Mouse (Mus musculus) MEL (cell line): ENCODE results near the gene Fgd3. TPM values are rescaled to one million over a fixed set of nuclear protein-coding genes. Genes with fewer than 3 reads are reported as not detected.

Experiments used
- DNase-seq: peaks from one replicate; pipeline ENCODE4 v3.0.0; 2011; ENCODE audit warnings: low read depth, low spot score
- H3K27ac ChIP-seq: 2 replicates; pipeline ENCODE4 v1.5.1; 2012; ENCODE audit warnings: low read depth, mild to moderate bottlenecking, control low read depth, low read length, moderate library complexity; ENCODE audit not compliant: control insufficient read depth
- H3K27me3 ChIP-seq, 2 experiments: fragments of 150-350 bp in 1 of 2; sonication (generic) in 1 of 2; 2 replicates each; pipeline ENCODE4 v1.6.1; 2012; ENCODE audit warnings: low read length in 2 of 2, mild to moderate bottlenecking in 2 of 2, improper control_type of control experiment in 1 of 2, moderate library complexity in 1 of 2; ENCODE audit not compliant: insufficient read depth in 2 of 2, control insufficient read depth in 1 of 2
- H3K36me3 ChIP-seq, 2 experiments: 2 replicates each; pipeline ENCODE4 v1.6.1; 2012 to 2014; ENCODE audit warnings: low read length in 2 of 2, improper control_type of control experiment in 1 of 2, inconsistent platforms in 1 of 2, mild to moderate bottlenecking in 1 of 2; ENCODE audit not compliant: insufficient read depth in 2 of 2, control insufficient read depth in 1 of 2
- H3K4me1 ChIP-seq, 2 experiments: fragments of 150-350 bp in 1 of 2; sonication (generic) in 1 of 2; 2 replicates each; pipeline ENCODE4 v1.6.1; 2012; ENCODE audit warnings: low read length in 2 of 2, improper control_type of control experiment in 1 of 2, mild to moderate bottlenecking in 1 of 2; ENCODE audit not compliant: insufficient read depth in 2 of 2, control insufficient read depth in 1 of 2
- H3K4me3 ChIP-seq, 2 experiments: fragments of 150-350 bp in 1 of 2; sonication (generic) in 1 of 2; 2 replicates each; pipeline ENCODE4 v1.5.1; 2012; ENCODE audit warnings: low read depth in 2 of 2, low read length in 2 of 2, mild to moderate bottlenecking in 2 of 2, moderate library complexity in 2 of 2, control low read depth in 1 of 2, improper control_type of control experiment in 1 of 2; ENCODE audit not compliant: control insufficient read depth in 1 of 2, insufficient read depth in 1 of 2
- H3K79me2 ChIP-seq: 2 replicates; pipeline ENCODE4 v1.6.1; 2012; ENCODE audit warnings: mild to moderate bottlenecking, low read length, moderate library complexity; ENCODE audit not compliant: control insufficient read depth, poor library complexity, insufficient read depth
- H3K9ac ChIP-seq: 2 replicates; pipeline ENCODE4 v1.6.1; 2012; ENCODE audit warnings: low read depth, mild to moderate bottlenecking, control low read depth, low read length, moderate library complexity; ENCODE audit not compliant: control insufficient read depth, poor library complexity, severe bottlenecking
- H3K9me3 ChIP-seq: fragments of 150-350 bp; sonication (generic); replicated peaks from 2 replicates; pipeline ENCODE4 v1.6.1; 2012; ENCODE audit warnings: mild to moderate bottlenecking, low read length, improper control_type of control experiment, moderate library complexity; ENCODE audit not compliant: insufficient read depth
- CHD2 ChIP-seq: IDR thresholded peaks from 2 replicates; pipeline ENCODE4 v1.6.1; 2011; ENCODE audit warnings: low read length, improper control_type of control experiment
- CTCF ChIP-seq, 3 experiments: IDR thresholded peaks in 2 of 3; conservative IDR thresholded peaks in 1 of 3; 2 replicates each; pipeline ENCODE4 v1.5.1; 2011 to 2012; ENCODE audit warnings: low read length in 3 of 3, low read depth in 2 of 3, mild to moderate bottlenecking in 2 of 3, improper control_type of control experiment in 1 of 3, inconsistent platforms in 1 of 3, mixed read lengths in 1 of 3, moderate library complexity in 1 of 3; ENCODE audit not compliant: control insufficient read depth in 1 of 3, insufficient read depth in 1 of 3, poor library complexity in 1 of 3, severe bottlenecking in 1 of 3
- E2F4 ChIP-seq: IDR thresholded peaks from 2 replicates; pipeline ENCODE4 v1.6.1; 2011; ENCODE audit warnings: low read depth, low read length, improper control_type of control experiment, borderline replicate concordance
- ELF1 ChIP-seq: IDR thresholded peaks from 2 replicates; pipeline ENCODE4 v1.6.1; 2014; ENCODE audit warnings: low read depth, mild to moderate bottlenecking, inconsistent platforms, low read length, improper control_type of control experiment, moderate library complexity
- ETS1 ChIP-seq: IDR thresholded peaks from 2 replicates; pipeline ENCODE4 v1.6.1; 2012; ENCODE audit warnings: low read depth, mild to moderate bottlenecking, inconsistent platforms, low read length, improper control_type of control experiment, moderate library complexity
- GABPA ChIP-seq: IDR thresholded peaks from 2 replicates; pipeline ENCODE4 v1.6.1; 2012; ENCODE audit warnings: low read depth, mild to moderate bottlenecking, inconsistent platforms, low read length, improper control_type of control experiment, moderate library complexity
- GATA1 ChIP-seq: IDR thresholded peaks from 2 replicates; pipeline ENCODE4 v1.6.1; 2011; ENCODE audit warnings: low read depth, low read length, improper control_type of control experiment
- JUND ChIP-seq: IDR thresholded peaks from 2 replicates; pipeline ENCODE4 v1.6.1; 2011; ENCODE audit warnings: low read depth, mild to moderate bottlenecking, improper control_type of control experiment, low read length
- KAT2A ChIP-seq: conservative IDR thresholded peaks from 2 replicates; pipeline ENCODE4 v1.6.1; 2012; ENCODE audit warnings: low read depth, low read length, improper control_type of control experiment, inconsistent platforms
- MAFK ChIP-seq: IDR thresholded peaks from 2 replicates; pipeline ENCODE4 v1.6.1; 2011; ENCODE audit warnings: low read depth, mild to moderate bottlenecking, low read length, improper control_type of control experiment, borderline replicate concordance
- MEF2A ChIP-seq: IDR thresholded peaks from 2 replicates; pipeline ENCODE4 v1.6.1; 2014; ENCODE audit warnings: low read depth, mild to moderate bottlenecking, inconsistent platforms, low read length, improper control_type of control experiment; ENCODE audit not compliant: poor library complexity, insufficient replicate concordance, severe bottlenecking; ENCODE audit errors: extremely low read depth
- MYB ChIP-seq: IDR thresholded peaks from 2 replicates; pipeline ENCODE4 v1.6.1; 2011; ENCODE audit warnings: mild to moderate bottlenecking, low read depth, low read length, improper control_type of control experiment
- MYC ChIP-seq: IDR thresholded peaks from 2 replicates; pipeline ENCODE4 v1.6.1; 2011; ENCODE audit warnings: low read depth, mild to moderate bottlenecking, low read length, improper control_type of control experiment, moderate library complexity
- NRF1 ChIP-seq: IDR thresholded peaks from 2 replicates; pipeline ENCODE4 v1.6.1; 2014; ENCODE audit warnings: low read depth, mild to moderate bottlenecking, inconsistent platforms, low read length, improper control_type of control experiment, moderate library complexity; ENCODE audit not compliant: poor library complexity, insufficient read depth, severe bottlenecking
- POLR2A ChIP-seq, 2 experiments: IDR thresholded peaks; 2 replicates each; pipeline ENCODE4 v1.6.1; 2011 to 2012; ENCODE audit warnings: low read length in 2 of 2, mild to moderate bottlenecking in 2 of 2, control low read depth in 1 of 2, improper control_type of control experiment in 1 of 2, low read depth in 1 of 2, moderate library complexity in 1 of 2; ENCODE audit not compliant: control insufficient read depth in 1 of 2, insufficient read depth in 1 of 2, poor library complexity in 1 of 2
- POLR2AphosphoS5 ChIP-seq: IDR thresholded peaks from 2 replicates; pipeline ENCODE4 v1.6.1; 2012; ENCODE audit warnings: low read depth, borderline replicate concordance, mild to moderate bottlenecking, inconsistent platforms, low read length, moderate library complexity, mixed read lengths
- TBP ChIP-seq: IDR thresholded peaks from 2 replicates; pipeline ENCODE4 v1.8.0; 2011; ENCODE audit warnings: low read depth, low read length, improper control_type of control experiment
- UBTF ChIP-seq: IDR thresholded peaks from 2 replicates; pipeline ENCODE4 v1.6.1; 2012; ENCODE audit warnings: low read depth, mild to moderate bottlenecking, inconsistent platforms, low read length, improper control_type of control experiment, moderate library complexity, borderline replicate concordance; ENCODE audit not compliant: insufficient read depth
- USF2 ChIP-seq, 2 experiments: IDR thresholded peaks; 2 replicates each; pipeline ENCODE4 v1.6.1; 2011 to 2012; ENCODE audit warnings: improper control_type of control experiment in 2 of 2, low read length in 2 of 2, borderline replicate concordance in 1 of 2, inconsistent platforms in 1 of 2, low read depth in 1 of 2, mild to moderate bottlenecking in 1 of 2; ENCODE audit not compliant: insufficient read depth in 1 of 2
- ZKSCAN1 ChIP-seq: IDR thresholded peaks from 2 replicates; pipeline ENCODE4 v1.6.1; 2012; ENCODE audit warnings: low read depth, mild to moderate bottlenecking, inconsistent platforms, low read length, improper control_type of control experiment, moderate library complexity
- ZMIZ1 ChIP-seq: IDR thresholded peaks from 2 replicates; pipeline ENCODE4 v1.6.1; 2012; ENCODE audit warnings: low read depth, mild to moderate bottlenecking, inconsistent platforms, low read length, improper control_type of control experiment, moderate library complexity
- ZNF384 ChIP-seq: IDR thresholded peaks from 2 replicates; pipeline ENCODE4 v1.6.1; 2012; ENCODE audit warnings: low read depth, mild to moderate bottlenecking, inconsistent platforms, low read length, improper control_type of control experiment
- polyA plus RNA-seq, 2 experiments: library from polyadenylated mRNA; stranded (reverse) in 1 of 2; unstranded in 1 of 2; fragments of >175 nt in 1 of 2; fragments of >200 nt in 1 of 2; gene quantifications; 2 replicates each; pipeline versions ENCODE4 v1.2.1 to v1.2.4; 2012; ENCODE audit warnings: low replicate concordance in 2 of 2, low read depth in 1 of 2; ENCODE audit not compliant: insufficient read length in 2 of 2, insufficient read depth in 1 of 2, missing spikeins in 1 of 2
- total RNA-seq: library from RNA; depleted of rRNA; stranded (reverse); fragments of 300-350 nt; gene quantifications from 2 replicates; pipeline ENCODE4 v1.2.3, GENCODE M21; 2012

Fgd3 gene
- total and polyA plus RNA-seq, 3 experiments: 5.0 to 6.9 TPM; not detected in 1

DNA sequence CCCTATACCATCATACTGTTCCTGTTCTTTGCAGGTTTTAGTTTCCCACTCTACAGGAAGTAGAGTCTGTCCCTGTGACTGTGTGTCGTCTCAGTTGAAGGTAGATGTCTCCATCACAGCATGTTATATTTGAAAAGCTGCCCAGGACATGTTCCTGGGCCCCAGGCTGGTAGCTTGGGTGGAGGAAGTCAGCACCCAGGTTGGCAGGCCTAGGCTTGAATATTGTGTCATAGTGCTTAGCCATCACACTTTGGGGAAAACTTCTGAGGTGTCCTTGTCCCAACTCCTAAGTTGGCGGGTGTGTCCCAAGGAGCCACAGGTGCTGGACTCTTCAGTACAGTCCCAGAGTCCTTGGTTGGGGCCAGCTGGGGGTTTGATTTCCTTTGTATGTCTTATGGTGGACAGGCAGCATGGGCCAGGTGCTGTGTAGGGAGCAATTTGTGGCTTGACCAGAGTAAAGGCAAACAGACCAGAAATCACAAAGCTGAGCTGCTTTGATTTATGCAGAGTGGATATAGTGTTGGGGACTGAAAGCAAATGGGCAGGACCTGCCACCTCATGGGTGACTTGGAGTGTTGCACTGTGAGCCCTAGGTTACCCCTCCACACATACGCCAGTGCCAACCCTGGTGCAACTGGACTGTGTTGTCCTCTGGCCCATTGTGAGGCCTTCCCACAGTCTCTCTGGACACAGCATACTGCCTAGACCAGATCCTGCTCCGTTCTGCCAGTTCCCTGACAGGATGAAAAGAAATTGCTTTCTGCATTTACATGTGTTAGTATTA, 47.7 kb upstream of the Fgd3 start:
- no peak for DNase-seq
- TF ChIP-seq ZNF384 (no peak), NRF1 (no peak), USF2 (IDR thresholded peaks at IDR 0.05; ENCODE audit: borderline replicate concordance in 1 of 2, insufficient read depth in 1 of 2, low read depth in 1 of 2, low read length in 2 of 2) (no peak), UBTF (no peak), POLR2AphosphoS5 (no peak), GATA1 (no peak), ETS1 (no peak), MYC (no peak), KAT2A (no peak), CTCF (IDR thresholded peaks at IDR 0.05 in 2 of 3, conservative IDR thresholded peaks at IDR 0.05 in 1 of 3; ENCODE audit: control insufficient read depth in 1 of 3, insufficient read depth in 1 of 3, low read depth in 2 of 3, low read length in 3 of 3, poor library complexity in 1 of 3, severe bottlenecking in 1 of 3) (no peak), GABPA (no peak), MAFK (no peak), ZKSCAN1 (no peak), ELF1 (no peak), MEF2A (no peak), MYB (no peak), TBP (no peak), JUND (no peak)
- H3K9me3 ChIP-seq: no peaks in the 10 kb centered on the region
- H3K9ac ChIP-seq: no peak overlapping the region
- H3K27ac ChIP-seq: no peak overlapping the region
- H3K79me2 ChIP-seq: peaks cover 18% of the 10 kb centered on the region; the same call in 1 of the 2 replicates
- no peak overlapping the region for H3K4me3 ChIP-seq
- H3K27me3 ChIP-seq: no peaks in the 10 kb centered on the region
- H3K36me3 ChIP-seq: no peaks in the 10 kb centered on the region; a peak in 1 of 4 replicates
- no peaks in the 10 kb centered on the region for H3K4me1 ChIP-seq

DNA sequence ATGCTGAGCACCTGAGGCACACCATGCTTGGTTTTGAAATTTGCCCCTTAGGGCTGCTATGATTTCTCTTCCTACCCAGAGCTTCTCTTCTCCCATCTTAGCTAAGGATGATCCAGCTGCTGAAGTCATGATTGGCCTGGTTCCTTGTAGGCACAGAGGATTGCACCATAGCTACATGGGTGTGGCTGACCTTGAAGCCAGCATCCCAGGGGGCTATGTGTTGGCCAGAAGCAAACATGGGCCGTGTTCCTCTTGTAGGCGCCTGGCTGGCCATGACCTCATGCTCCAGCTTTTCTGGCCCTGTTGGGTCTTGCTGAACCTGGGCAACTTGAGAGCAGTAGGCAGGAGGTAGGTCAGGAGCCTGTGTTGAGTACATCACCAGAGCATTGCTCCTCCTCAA, 44.6 kb upstream of the Fgd3 start:
- TF ChIP-seq MYB (no peak), E2F4 (no peak), ZMIZ1 (no peak), POLR2A (IDR thresholded peaks at IDR 0.05; ENCODE audit: control insufficient read depth in 1 of 2, insufficient read depth in 1 of 2, low read depth in 1 of 2, low read length in 2 of 2, poor library complexity in 1 of 2) (no peak), CHD2 (no peak)
- Histone ChIP-seq H3K79me2 (peaks cover 27% of the 10 kb centered on the region; the same call in 1 of the 2 replicates), H3K9ac (no peak overlapping the region), H3K36me3 (no peaks in the 10 kb centered on the region; a peak in 3 of 4 replicates), H3K27ac (no peak overlapping the region), H3K4me3 (no peak overlapping the region), H3K9me3 (no peaks in the 10 kb centered on the region), H3K27me3 (no peaks in the 10 kb centered on the region), H3K4me1 (peaks cover 0 to 2% of the 10 kb centered on the region in 2 experiments; a peak in 1 of 4 replicates)
- no peak for DNase-seq
